Mouse (Mus musculus): ENCODE data around the gene 5031439G07Rik.
"Not testable (repeated sequence)": the region's sequence is repeated elsewhere in the genome, so short reads cannot be mapped to it uniquely, and the experiment has no call there.

GRCm38 (mm10) chr15:85028648-85029047 is 40.3 kb upstream of the 5031439G07Rik start, which contains the start of gene Fam118a:
- TF ChIP-seq CTCF, EP300 (IDR thresholded peaks at IDR 0.05; ENCODE audit: low read depth): not testable (repeated sequence)

Data from liver, postnatal 0 days (tissue).